Mouse (Mus musculus): Measurements from ENCODE around the gene Atp1b2. TPM values are rescaled to one million over a fixed set of nuclear protein-coding genes. Genes with fewer than 3 reads are reported as not detected.
A peak's percentile ranks its signal among the peaks of the same experiment; 100 is the strongest.

Gene Atp1b2
- polyA plus RNA-seq, 1 experiment from 2014 or later = 99.6 TPM

DNA sequence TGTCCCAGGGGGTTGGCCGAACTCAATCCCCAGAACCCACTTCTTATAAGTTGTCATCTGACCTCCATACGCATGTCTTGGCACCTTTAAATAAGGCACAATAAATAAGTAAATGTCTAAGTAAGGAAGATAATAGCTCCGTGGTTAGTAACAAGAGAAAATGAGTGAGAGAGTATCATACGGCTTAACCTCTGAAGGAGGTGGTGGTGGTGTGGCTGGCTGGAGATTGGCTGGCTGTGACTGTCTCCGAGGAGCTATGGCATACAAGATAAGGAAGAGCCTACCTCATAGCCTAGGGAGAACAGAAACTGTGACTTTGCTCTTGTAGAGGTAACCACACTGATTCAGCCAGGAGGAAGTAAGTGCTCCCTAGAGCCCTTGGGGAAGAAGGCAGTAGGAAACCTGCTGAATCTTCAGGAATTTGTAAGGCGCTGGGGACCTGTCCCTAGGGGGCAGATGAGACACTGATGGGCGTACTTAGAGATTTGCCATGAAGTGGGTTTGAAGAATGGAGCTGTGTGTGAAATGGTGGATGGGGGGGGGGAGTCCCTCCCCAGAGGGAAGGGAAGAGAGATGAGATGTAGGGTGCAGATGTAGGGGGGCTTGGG, 19.9 kb downstream of the Atp1b2 start:
- no peak overlapping the region for H3K27ac ChIP-seq (ENCODE audit: low read depth, low read length)
- H3K4me1 ChIP-seq (ENCODE audit: control insufficient read depth, insufficient read depth, low read length) = peaks cover 9% of the 10 kb centered on the region; the same call in 1 of the 2 replicates
- no peaks in the 10 kb centered on the region for H3K9me3 ChIP-seq (ENCODE audit: control insufficient read depth, low read length)
- H3K36me3 ChIP-seq (ENCODE audit: control insufficient read depth, insufficient read depth, low read length) = peaks cover 27% of the 10 kb centered on the region
- H3K27me3 ChIP-seq (ENCODE audit: control insufficient read depth, insufficient read depth, low read length) = no peaks in the 10 kb centered on the region
- 83% methylated on average over 7 of the region's 7 CpGs for WGBS
- no peak overlapping the region for H3K9ac ChIP-seq (replicated peaks; ENCODE audit: low read depth, low read length)
- no peak overlapping the region for H3K4me3 ChIP-seq (ENCODE audit: low read depth, low read length)
- H3K4me2 ChIP-seq (ENCODE audit: low read depth, low read length) = no peak overlapping the region
- no peak for ATAC-seq (ENCODE audit: low read depth)

DNA sequence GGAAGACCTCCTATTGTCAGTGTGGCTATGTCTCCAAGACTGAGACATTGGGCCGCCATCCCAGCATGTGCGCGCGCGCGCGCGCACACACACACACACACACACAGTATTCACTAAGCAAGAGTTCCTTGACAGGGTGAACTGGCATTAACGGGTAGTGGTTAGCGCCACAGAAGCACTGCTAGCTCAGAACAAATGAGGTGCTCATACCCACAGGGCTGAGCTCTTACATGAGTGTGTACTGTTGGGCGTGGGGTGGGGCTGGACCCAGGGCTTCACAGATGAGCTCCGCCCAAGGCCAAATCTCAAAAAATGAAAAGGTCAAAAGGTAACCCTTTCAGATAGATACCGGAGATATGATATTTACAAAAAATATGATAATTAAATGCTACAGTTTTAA, 20.8 kb downstream of the Atp1b2 start:
- no peaks in the 10 kb centered on the region for H3K9me3 ChIP-seq (ENCODE audit: control insufficient read depth, low read length)
- no peak overlapping the region for H3K9ac ChIP-seq (replicated peaks; ENCODE audit: low read depth, low read length)
- 96% methylated on average over 13 of the region's 13 CpGs for WGBS
- H3K4me3 ChIP-seq (ENCODE audit: low read depth, low read length) = no peak overlapping the region
- ATAC-seq (ENCODE audit: low read depth) = no peak
- no peak overlapping the region for H3K4me2 ChIP-seq (ENCODE audit: low read depth, low read length)
- peaks cover 21% of the 10 kb centered on the region for H3K36me3 ChIP-seq (ENCODE audit: control insufficient read depth, insufficient read depth, low read length)
- H3K27me3 ChIP-seq (ENCODE audit: control insufficient read depth, insufficient read depth, low read length) = no peaks in the 10 kb centered on the region
- peaks cover 9% of the 10 kb centered on the region; the same call in 1 of the 2 replicates for H3K4me1 ChIP-seq (ENCODE audit: control insufficient read depth, insufficient read depth, low read length)
- H3K27ac ChIP-seq (ENCODE audit: low read depth, low read length) = no peak overlapping the region

DNA sequence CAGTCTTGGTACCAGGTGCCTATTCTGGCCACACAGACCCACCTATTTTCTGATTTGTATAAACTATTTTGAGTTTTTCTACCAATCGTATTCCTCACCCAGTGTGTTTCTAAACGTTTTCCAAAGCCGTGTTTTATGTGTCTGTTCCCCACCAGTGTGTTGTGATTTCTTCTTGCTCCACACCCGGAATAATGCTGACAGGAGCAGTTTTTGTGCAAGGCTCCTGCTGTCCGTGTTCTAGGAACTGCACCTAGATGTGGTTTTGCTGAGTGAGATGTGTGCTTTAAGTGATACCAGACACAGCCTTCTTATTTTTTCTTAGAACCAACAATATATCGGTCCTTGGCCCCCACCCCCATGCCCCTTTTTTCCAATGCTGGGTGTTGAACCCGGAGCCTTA, 21.7 kb downstream of the Atp1b2 start:
- 92% methylated on average over 7 of the region's 7 CpGs for WGBS

DNA sequence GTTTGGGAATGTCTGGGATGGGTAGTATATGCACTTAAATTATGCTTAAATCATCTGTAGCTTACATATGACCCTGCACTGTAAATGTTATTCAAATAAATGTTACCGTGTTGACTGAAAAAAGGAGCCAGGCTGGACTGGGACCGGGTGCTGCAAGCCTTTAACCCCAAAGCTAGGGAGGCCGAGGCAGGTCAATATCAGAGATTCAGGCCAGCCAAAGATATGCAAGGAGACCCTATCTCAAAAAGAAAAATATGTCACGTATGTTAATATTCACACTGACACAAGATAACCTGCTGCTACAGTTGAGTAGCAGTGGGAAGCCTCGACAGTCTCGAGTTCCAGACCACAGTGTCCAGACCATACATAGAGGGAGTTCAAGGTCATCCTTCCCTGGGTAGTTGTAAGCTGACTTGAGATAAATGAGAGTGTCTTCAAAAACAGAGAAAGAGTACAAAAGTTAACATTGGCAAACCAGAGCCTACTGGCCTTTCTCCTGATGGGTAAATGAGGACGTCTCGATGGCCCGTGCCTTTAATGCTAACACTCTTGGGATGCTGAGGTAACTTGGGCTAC, 23.4 kb downstream of the Atp1b2 start:
- Histone ChIP-seq H3K9me3 (ENCODE audit: control insufficient read depth, low read length) (no peaks in the 10 kb centered on the region), H3K4me2 (ENCODE audit: low read depth, low read length) (peak overlapping the region; percentile 54), H3K36me3 (ENCODE audit: control insufficient read depth, insufficient read depth, low read length) (no peaks in the 10 kb centered on the region), H3K4me1 (ENCODE audit: control insufficient read depth, insufficient read depth, low read length) (peaks cover 23% of the 10 kb centered on the region), H3K27me3 (ENCODE audit: control insufficient read depth, insufficient read depth, low read length) (no peaks in the 10 kb centered on the region), H3K27ac (ENCODE audit: low read depth, low read length) (no peak overlapping the region), H3K9ac (replicated peaks; ENCODE audit: low read depth, low read length) (no peak overlapping the region), H3K4me3 (ENCODE audit: low read depth, low read length) (peak overlapping the region; percentile 73)
- ATAC-seq (ENCODE audit: low read depth) = no peak
- WGBS = 56% methylated on average over 9 of the region's 9 CpGs

More for the DNA sequence above, 21.7 kb downstream of the Atp1b2 start:
- no peak overlapping the region for H3K4me3 ChIP-seq (ENCODE audit: low read depth, low read length)
- H3K36me3 ChIP-seq (ENCODE audit: control insufficient read depth, insufficient read depth, low read length) = peaks cover 12% of the 10 kb centered on the region
- peaks cover 9% of the 10 kb centered on the region; the same call in 1 of the 2 replicates for H3K4me1 ChIP-seq (ENCODE audit: control insufficient read depth, insufficient read depth, low read length)
- H3K9ac ChIP-seq (replicated peaks; ENCODE audit: low read depth, low read length) = no peak overlapping the region
- no peaks in the 10 kb centered on the region for H3K27me3 ChIP-seq (ENCODE audit: control insufficient read depth, insufficient read depth, low read length)
- no peak for ATAC-seq (ENCODE audit: low read depth)
- H3K9me3 ChIP-seq (ENCODE audit: control insufficient read depth, low read length) = no peaks in the 10 kb centered on the region
- no peak overlapping the region for H3K4me2 ChIP-seq (ENCODE audit: low read depth, low read length)
- no peak overlapping the region for H3K27ac ChIP-seq (ENCODE audit: low read depth, low read length)

DNA sequence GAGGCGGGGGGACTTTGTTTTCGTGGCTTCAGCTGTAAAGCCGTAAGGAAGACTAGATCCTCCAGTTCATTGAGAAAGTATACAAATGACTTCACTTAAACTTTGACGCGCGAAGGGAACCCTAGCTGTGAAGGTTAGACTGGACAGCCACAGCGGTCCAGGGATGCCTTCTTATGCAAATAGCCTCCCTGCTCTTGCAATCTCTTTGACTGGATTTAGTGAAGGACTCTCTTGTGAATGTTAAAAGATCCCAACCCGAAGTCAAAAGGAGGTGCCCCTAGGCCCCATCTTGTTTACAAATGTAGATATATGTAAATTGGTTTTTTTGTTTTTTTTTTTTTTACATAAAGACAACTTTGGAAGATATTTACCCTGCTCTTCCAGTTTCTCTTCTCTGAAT, 23.9 kb downstream of the Atp1b2 start:
- under 1% methylated on average over 8 of the region's 8 CpGs for WGBS
- H3K36me3 ChIP-seq (ENCODE audit: control insufficient read depth, insufficient read depth, low read length) = no peaks in the 10 kb centered on the region
- H3K9ac ChIP-seq (replicated peaks; ENCODE audit: low read depth, low read length) = peak overlapping the region; percentile 69
- H3K4me3 ChIP-seq (ENCODE audit: low read depth, low read length) = peak overlapping the region; percentile 73
- ATAC-seq (ENCODE audit: low read depth) = no peak
- peaks cover 28% of the 10 kb centered on the region for H3K4me1 ChIP-seq (ENCODE audit: control insufficient read depth, insufficient read depth, low read length)
- peak overlapping the region; percentile 91 for H3K27ac ChIP-seq (ENCODE audit: low read depth, low read length)
- H3K27me3 ChIP-seq (ENCODE audit: control insufficient read depth, insufficient read depth, low read length) = no peaks in the 10 kb centered on the region
- peak overlapping the region; percentile 54 for H3K4me2 ChIP-seq (ENCODE audit: low read depth, low read length)
- no peaks in the 10 kb centered on the region for H3K9me3 ChIP-seq (ENCODE audit: control insufficient read depth, low read length)

DNA sequence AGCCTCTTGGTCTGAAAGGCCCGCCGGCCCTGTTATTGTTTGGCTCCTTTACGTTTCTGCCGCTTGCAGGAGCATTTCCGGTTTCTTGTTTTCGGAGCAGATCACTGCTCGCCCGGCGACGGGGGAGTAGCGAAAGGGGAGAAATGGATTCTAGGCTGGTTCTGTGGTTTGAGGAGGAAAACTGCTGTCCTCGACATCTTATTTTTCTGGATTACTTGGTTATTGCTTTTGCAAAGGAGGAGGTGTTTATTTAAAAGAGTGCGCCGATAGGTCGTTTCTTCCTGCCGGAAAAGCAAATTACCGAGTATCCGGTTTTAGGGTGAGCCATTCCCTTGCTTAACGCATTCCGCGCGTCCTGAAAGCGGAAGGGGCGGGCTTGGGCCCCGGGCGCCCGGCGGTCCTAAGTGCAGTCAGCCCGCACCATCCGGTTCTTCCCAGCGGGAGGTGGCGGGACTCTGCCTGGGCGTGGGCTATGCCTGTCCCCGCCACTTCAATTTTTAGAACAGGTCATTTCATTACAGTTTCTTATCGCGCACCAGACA, 24.5 kb downstream of the Atp1b2 start:
- peak; percentile 75 for ATAC-seq (ENCODE audit: low read depth)
- Histone ChIP-seq H3K27me3 (ENCODE audit: control insufficient read depth, insufficient read depth, low read length) (no peaks in the 10 kb centered on the region), H3K4me1 (ENCODE audit: control insufficient read depth, insufficient read depth, low read length) (peaks cover 28% of the 10 kb centered on the region), H3K9ac (replicated peaks; ENCODE audit: low read depth, low read length) (peak overlapping the region; percentile 69), H3K27ac (ENCODE audit: low read depth, low read length) (peak overlapping the region; percentile 91), H3K36me3 (ENCODE audit: control insufficient read depth, insufficient read depth, low read length) (no peaks in the 10 kb centered on the region), H3K4me2 (ENCODE audit: low read depth, low read length) (peak overlapping the region; percentile 54), H3K9me3 (ENCODE audit: control insufficient read depth, low read length) (no peaks in the 10 kb centered on the region), H3K4me3 (ENCODE audit: low read depth, low read length) (peak overlapping the region; percentile 73)
- under 1% methylated on average over 36 of the region's 36 CpGs for WGBS

DNA sequence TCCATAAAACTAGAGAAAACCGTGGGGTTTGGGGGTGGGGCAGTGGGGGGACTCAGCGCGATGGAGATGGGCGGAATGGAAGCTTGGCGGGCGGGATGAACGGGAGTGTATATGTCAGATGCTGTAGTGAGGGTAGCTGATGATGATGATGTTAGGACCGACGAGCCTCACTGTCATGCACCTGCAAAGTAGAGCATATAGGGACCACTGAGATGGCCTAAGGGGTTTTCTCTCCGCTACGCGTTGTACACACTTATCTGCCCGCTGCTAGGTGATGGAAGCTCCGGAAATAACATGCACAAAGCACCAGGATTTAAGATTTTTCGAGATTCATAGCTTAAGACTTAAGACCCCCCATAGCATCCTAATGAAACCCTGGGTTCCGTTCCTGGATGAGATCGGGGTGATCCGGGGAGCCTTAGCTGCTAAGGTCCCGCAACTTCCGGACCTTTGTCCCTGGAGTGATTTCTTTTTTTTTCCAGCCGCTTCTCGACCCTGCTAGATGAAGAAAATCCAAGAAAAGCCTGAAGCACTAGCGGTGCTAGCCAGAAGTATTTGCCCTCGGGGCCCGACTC, 25.1 kb downstream of the Atp1b2 start:
- Histone ChIP-seq H3K4me2 (ENCODE audit: low read depth, low read length) (peak overlapping the region; percentile 54), H3K36me3 (ENCODE audit: control insufficient read depth, insufficient read depth, low read length) (no peaks in the 10 kb centered on the region), H3K9me3 (ENCODE audit: control insufficient read depth, low read length) (no peaks in the 10 kb centered on the region), H3K27me3 (ENCODE audit: control insufficient read depth, insufficient read depth, low read length) (no peaks in the 10 kb centered on the region), H3K4me1 (ENCODE audit: control insufficient read depth, insufficient read depth, low read length) (peaks cover 32% of the 10 kb centered on the region), H3K4me3 (ENCODE audit: low read depth, low read length) (peak overlapping the region; percentile 73), H3K27ac (ENCODE audit: low read depth, low read length) (peak overlapping the region; percentile 91), H3K9ac (replicated peaks; ENCODE audit: low read depth, low read length) (peak overlapping the region; percentile 69)
- WGBS = under 1% methylated on average over 25 of the region's 25 CpGs
- ATAC-seq (ENCODE audit: low read depth) = peak; percentile 6; the same call in 1 of the 2 replicates

DNA sequence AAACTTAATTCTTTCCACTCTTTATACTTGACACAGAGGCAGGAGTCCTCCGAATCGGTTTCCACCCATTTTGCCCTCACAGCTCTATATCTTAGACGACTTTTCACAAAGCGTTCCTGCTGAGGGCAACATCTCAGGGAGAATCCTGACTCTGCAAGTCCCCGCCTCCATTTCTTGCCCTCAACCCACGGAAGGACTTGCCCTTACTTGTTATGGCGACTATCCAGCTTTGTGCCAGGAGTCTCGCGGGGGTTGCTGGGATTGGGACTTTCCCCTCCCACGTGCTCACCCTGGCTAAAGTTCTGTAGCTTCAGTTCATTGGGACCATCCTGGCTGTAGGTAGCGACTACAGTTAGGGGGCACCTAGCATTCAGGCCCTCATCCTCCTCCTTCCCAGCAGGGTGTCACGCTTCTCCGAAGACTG, 25.6 kb downstream of the Atp1b2 start, which contains the start of the genes Wrap53 and Trp53:
TSS of gene Wrap53 (minus strand) at position 165 of the 424 bp plus-strand sequence.
TSS of gene Trp53 (plus strand) at position 269 of the 424 bp plus-strand sequence.
- ATAC-seq (ENCODE audit: low read depth) = peak; percentile 62
- under 1% methylated on average over 13 of the region's 13 CpGs for WGBS
- H3K4me2 ChIP-seq (ENCODE audit: low read depth, low read length) = peak within 1 kb of the TSS; percentile 88
- no peaks in the 10 kb centered on the region for H3K27me3 ChIP-seq (ENCODE audit: control insufficient read depth, insufficient read depth, low read length)
- peak within 1 kb of the TSS; percentile 73 for H3K4me3 ChIP-seq (ENCODE audit: low read depth, low read length)
- peak within 1 kb of the TSS; percentile 91 for H3K27ac ChIP-seq (ENCODE audit: low read depth, low read length)
- H3K36me3 ChIP-seq (ENCODE audit: control insufficient read depth, insufficient read depth, low read length) = no peaks in the 10 kb centered on the region
- H3K9me3 ChIP-seq (ENCODE audit: control insufficient read depth, low read length) = no peaks in the 10 kb centered on the region
- peak within 1 kb of the TSS; percentile 74 for H3K9ac ChIP-seq (replicated peaks; ENCODE audit: low read depth, low read length)
- H3K4me1 ChIP-seq (ENCODE audit: control insufficient read depth, insufficient read depth, low read length) = peaks cover 32% of the 10 kb centered on the region
